Mouse (Mus musculus): ENCODE results near the gene Mrpl43. TPM values are rescaled to one million over a fixed set of nuclear protein-coding genes. Genes with fewer than 3 reads are reported as not detected.
"Not testable (repeated sequence)": the region's sequence is repeated elsewhere in the genome, so short reads cannot be mapped to it uniquely, and the experiment has no call there.

The Mrpl43 gene
- polyA plus RNA-seq, 1 experiment from 2014 or later, result 81.8 TPM

DNA sequence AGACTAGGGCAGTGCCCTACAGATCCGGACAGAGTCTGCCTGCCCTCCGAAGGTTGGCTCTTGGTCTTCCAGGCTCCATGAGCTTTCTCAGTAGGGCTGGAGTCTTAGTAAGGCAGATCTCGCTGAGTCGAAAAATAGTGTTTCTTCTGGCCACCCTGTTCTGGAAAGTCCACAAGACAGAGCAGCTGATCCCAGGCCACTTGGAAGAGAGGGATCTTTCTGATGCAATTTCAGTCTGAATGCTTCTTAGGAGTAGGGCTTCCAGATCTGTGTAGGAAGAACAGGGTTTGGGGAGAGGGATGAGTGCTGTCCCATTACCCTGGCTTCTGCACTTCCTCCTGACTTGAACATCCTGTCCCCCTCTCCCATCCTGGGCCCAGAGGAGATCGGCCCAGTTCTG lies 39.4 kb upstream of the Mrpl43 start, which contains the start of gene Pdzd7:
TSS of gene Pdzd7 (minus strand) at position 67 of the 400 bp plus-strand sequence.
- H3K9me3 ChIP-seq (ENCODE audit: control insufficient read depth, low read length), result no peaks in the 10 kb centered on the region
- H3K4me1 ChIP-seq (replicated peaks; ENCODE audit: control insufficient read depth, insufficient read depth, low read length), result peaks cover 37% of the 10 kb centered on the region
- no peak for ATAC-seq
- H3K36me3 ChIP-seq (ENCODE audit: control insufficient read depth, insufficient read depth), result peaks cover 1% of the 10 kb centered on the region; the same call in 1 of the 2 replicates
- WGBS, result 83% methylated on average over 5 of the region's 5 CpGs
- peak within 1 kb of the TSS; percentile 49 for H3K9ac ChIP-seq (replicated peaks; ENCODE audit: low read depth, low read length)
- peak within 1 kb of the TSS; percentile 10; the same call in 1 of the 2 replicates for H3K27ac ChIP-seq (ENCODE audit: low read length)
- H3K27me3 ChIP-seq (replicated peaks; ENCODE audit: control insufficient read depth, insufficient read depth, low read length), result no peaks in the 10 kb centered on the region
- peak within 1 kb of the TSS; percentile 79 for H3K4me2 ChIP-seq (ENCODE audit: low read length)
- H3K4me3 ChIP-seq (replicated peaks; ENCODE audit: low read length), result peak within 1 kb of the TSS; percentile 44

DNA sequence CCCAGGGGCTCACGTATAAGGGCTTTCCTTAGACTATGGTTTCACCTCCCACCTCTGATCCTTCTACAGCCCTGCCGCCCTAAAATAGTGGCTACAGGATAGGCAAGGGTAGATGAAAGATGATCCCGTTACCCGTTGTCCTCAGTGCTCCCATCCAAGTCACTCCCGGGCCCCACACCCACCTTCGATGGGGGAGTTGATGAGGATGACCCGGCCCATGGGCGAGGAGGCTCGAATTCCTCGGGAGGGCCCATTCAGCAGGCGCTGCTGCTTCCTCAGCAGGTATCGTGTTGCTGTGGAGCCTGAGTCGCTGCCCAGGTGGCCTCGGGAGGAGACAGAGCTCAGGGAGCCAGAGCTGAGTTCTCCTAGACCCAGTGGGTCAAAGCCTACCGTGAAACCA lies 39.0 kb upstream of the Mrpl43 start:
- Histone ChIP-seq H3K4me1 (replicated peaks; ENCODE audit: control insufficient read depth, insufficient read depth, low read length) (peaks cover 34% of the 10 kb centered on the region), H3K27me3 (replicated peaks; ENCODE audit: control insufficient read depth, insufficient read depth, low read length) (no peaks in the 10 kb centered on the region), H3K4me2 (ENCODE audit: low read length) (no peak overlapping the region), H3K36me3 (ENCODE audit: control insufficient read depth, insufficient read depth) (no peaks in the 10 kb centered on the region), H3K9ac (replicated peaks; ENCODE audit: low read depth, low read length) (no peak overlapping the region), H3K27ac (ENCODE audit: low read length) (no peak overlapping the region), H3K4me3 (replicated peaks; ENCODE audit: low read length) (no peak overlapping the region), H3K9me3 (ENCODE audit: control insufficient read depth, low read length) (no peaks in the 10 kb centered on the region)
- no peak for ATAC-seq
- WGBS, result 52% methylated on average over 15 of the region's 15 CpGs

DNA sequence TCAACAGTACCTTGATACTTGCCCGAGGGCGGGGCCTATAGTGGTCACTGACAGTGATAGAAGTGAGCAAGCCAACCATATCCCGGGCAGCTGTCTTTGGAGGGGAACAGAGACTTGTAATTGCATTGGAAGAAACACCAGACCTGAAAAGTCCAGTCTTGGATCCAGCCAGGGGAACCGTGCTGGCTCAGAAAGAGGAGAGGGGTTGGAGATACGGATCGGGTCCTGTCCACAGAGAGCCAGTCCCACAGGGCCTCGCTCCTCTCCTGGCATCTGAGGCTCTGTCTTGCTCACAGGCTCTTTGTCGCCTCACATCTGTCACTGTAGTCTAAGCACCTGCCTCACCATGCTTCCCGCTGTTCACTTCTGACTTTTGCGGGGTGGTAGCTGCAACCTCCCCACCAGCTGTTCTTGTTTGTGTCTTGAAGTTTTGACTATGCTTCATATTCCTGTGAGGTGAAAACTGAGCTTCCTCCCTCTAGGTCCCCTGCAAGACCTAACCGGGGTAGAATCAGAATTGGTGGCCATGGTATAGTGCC lies 38.2 kb upstream of the Mrpl43 start:
- Histone ChIP-seq H3K9me3 (ENCODE audit: control insufficient read depth, low read length) (no peaks in the 10 kb centered on the region), H3K4me2 (ENCODE audit: low read length) (no peak overlapping the region), H3K27ac (ENCODE audit: low read length) (no peak overlapping the region), H3K4me1 (replicated peaks; ENCODE audit: control insufficient read depth, insufficient read depth, low read length) (peaks cover 28% of the 10 kb centered on the region), H3K9ac (replicated peaks; ENCODE audit: low read depth, low read length) (no peak overlapping the region), H3K36me3 (ENCODE audit: control insufficient read depth, insufficient read depth) (no peaks in the 10 kb centered on the region), H3K27me3 (replicated peaks; ENCODE audit: control insufficient read depth, insufficient read depth, low read length) (no peaks in the 10 kb centered on the region), H3K4me3 (replicated peaks; ENCODE audit: low read length) (no peak overlapping the region)
- 68% methylated on average over 11 of the region's 11 CpGs for WGBS
- no peak for ATAC-seq

DNA sequence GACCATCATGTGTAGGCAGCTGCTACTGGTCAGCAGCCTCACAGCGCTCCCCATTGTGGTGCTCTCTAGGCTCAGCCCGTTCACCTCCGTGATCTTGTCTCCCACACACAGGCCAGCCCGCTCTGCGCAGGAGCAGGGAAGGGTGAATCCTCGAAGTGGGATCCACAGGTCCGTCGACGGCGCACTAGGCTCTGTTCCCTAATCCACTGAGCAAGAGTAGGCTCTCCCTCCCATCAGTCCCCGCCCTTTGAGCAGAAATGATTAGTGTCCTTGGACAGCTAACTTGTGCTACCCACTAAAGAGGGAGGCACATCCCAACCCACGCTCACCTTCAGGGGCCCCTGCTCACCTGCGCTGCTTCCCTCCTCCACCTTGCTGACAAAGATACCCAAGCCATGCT lies 34.0 kb upstream of the Mrpl43 start:
- no peak for ATAC-seq
- Histone ChIP-seq H3K4me3 (replicated peaks; ENCODE audit: low read length) (no peak overlapping the region), H3K36me3 (ENCODE audit: control insufficient read depth, insufficient read depth) (no peaks in the 10 kb centered on the region), H3K4me1 (replicated peaks; ENCODE audit: control insufficient read depth, insufficient read depth, low read length) (no peaks in the 10 kb centered on the region), H3K9me3 (ENCODE audit: control insufficient read depth, low read length) (no peaks in the 10 kb centered on the region), H3K27ac (ENCODE audit: low read length) (no peak overlapping the region), H3K4me2 (ENCODE audit: low read length) (no peak overlapping the region), H3K9ac (replicated peaks; ENCODE audit: low read depth, low read length) (no peak overlapping the region), H3K27me3 (replicated peaks; ENCODE audit: control insufficient read depth, insufficient read depth, low read length) (no peaks in the 10 kb centered on the region)
- WGBS, result 62% methylated on average over 13 of the region's 13 CpGs

DNA sequence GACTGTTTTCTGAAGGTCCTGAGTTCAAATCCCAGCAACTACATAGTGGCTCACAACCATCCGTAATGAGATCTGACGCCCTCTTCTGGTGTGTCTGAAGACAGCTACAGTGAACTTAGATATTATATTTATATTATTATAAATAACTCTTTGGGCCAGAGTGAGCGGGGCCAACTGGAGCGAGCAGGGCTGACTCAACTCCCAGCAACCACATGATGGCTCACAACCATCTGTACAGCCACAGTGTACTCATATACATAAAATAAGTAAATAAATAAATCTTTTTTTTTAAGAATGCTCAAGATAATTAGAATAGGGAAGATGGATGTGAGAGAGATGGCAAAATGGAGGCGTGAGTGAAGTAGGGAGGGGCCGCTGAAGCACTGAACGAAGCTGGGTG lies 32.0 kb upstream of the Mrpl43 start:
- H3K36me3 ChIP-seq (ENCODE audit: control insufficient read depth, insufficient read depth); H3K9ac ChIP-seq (replicated peaks; ENCODE audit: low read depth, low read length); H3K27me3 ChIP-seq (replicated peaks; ENCODE audit: control insufficient read depth, insufficient read depth, low read length); H3K4me1 ChIP-seq (replicated peaks; ENCODE audit: control insufficient read depth, insufficient read depth, low read length); H3K27ac ChIP-seq (ENCODE audit: low read length); H3K9me3 ChIP-seq (ENCODE audit: control insufficient read depth, low read length); ATAC-seq; H3K4me3 ChIP-seq (replicated peaks; ENCODE audit: low read length); H3K4me2 ChIP-seq (ENCODE audit: low read length): not testable (repeated sequence)
- 93% methylated on average over 7 of the region's 7 CpGs for WGBS

DNA sequence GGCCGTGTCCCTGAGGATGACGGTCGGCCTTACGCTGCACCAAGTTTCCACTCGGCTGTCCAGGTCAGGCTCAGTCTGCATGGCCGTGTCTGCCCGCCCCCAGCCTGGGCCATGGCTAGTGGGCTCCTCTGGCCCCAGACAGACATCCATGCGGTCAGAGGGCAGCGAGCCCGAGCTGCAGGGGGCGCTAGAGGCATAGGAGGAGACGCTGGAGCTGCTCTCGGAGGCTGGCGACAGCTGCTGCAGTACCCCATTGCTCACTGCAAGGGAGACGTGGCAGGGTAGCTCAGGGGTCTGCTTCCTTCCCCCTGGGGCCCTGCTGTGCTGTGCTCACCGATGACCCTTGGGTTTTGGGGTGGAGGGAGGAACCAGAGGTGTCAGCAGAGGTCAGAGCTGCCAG lies 30.6 kb upstream of the Mrpl43 start:
- Histone ChIP-seq H3K4me1 (replicated peaks; ENCODE audit: control insufficient read depth, insufficient read depth, low read length) (0 out of 2 replicates have a peak, but pooled peaks cover 2% of the 10 kb centered on the region), H3K4me3 (replicated peaks; ENCODE audit: low read length) (no peak overlapping the region), H3K4me2 (ENCODE audit: low read length) (no peak overlapping the region), H3K27me3 (replicated peaks; ENCODE audit: control insufficient read depth, insufficient read depth, low read length) (no peaks in the 10 kb centered on the region), H3K27ac (ENCODE audit: low read length) (no peak overlapping the region), H3K36me3 (ENCODE audit: control insufficient read depth, insufficient read depth) (no peaks in the 10 kb centered on the region), H3K9ac (replicated peaks; ENCODE audit: low read depth, low read length) (no peak overlapping the region), H3K9me3 (ENCODE audit: control insufficient read depth, low read length) (no peaks in the 10 kb centered on the region)
- 28% methylated on average over 16 of the region's 16 CpGs for WGBS
- ATAC-seq, result no peak

DNA sequence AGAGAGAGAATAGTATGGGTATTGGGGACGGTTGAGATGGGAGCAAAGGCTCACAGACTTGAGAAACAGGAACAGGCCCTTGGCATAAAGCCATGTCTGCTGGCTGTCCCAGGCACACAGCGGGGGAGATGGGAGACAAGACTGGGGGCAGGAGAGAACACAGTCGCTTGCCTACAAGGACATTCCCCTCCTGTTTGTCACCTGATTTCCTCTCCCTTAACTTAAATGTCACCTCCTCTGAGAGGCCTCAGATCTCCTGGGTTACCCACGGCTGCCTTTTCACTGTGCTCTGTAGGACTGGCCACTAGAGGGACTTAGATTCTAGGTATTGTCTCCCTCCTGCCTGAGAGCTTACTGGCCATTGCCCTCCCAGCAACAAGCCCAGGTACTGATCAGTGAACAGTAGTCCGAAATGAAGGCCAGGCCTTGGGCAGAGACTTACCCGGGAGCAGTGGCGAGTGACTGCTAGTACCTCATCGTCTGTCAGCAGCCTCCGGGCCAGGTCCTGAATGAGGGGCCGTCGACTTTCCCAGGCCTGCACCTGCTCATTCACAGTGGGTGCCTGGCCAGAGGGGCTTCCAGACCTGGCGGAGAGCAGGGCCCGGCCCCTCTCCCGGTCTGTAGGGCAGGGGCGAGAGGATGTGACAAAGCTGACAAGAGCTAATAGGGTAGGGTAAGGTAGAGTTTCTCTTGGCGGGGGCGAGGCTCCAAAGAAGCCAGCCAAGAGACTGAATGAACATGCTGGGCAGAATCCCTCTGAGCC lies 26.5 kb upstream of the Mrpl43 start:
- ATAC-seq, result no peak
- H3K27ac ChIP-seq (ENCODE audit: low read length), result no peak overlapping the region
- H3K4me1 ChIP-seq (replicated peaks; ENCODE audit: control insufficient read depth, insufficient read depth, low read length), result peaks cover 7% of the 10 kb centered on the region
- no peaks in the 10 kb centered on the region for H3K36me3 ChIP-seq (ENCODE audit: control insufficient read depth, insufficient read depth)
- H3K9me3 ChIP-seq (ENCODE audit: control insufficient read depth, low read length), result no peaks in the 10 kb centered on the region
- no peak overlapping the region for H3K4me2 ChIP-seq (ENCODE audit: low read length)
- no peak overlapping the region for H3K9ac ChIP-seq (replicated peaks; ENCODE audit: low read depth, low read length)
- no peak overlapping the region for H3K4me3 ChIP-seq (replicated peaks; ENCODE audit: low read length)
- H3K27me3 ChIP-seq (replicated peaks; ENCODE audit: control insufficient read depth, insufficient read depth, low read length), result no peaks in the 10 kb centered on the region
- WGBS, result 43% methylated on average over 16 of the region's 17 CpGs

DNA sequence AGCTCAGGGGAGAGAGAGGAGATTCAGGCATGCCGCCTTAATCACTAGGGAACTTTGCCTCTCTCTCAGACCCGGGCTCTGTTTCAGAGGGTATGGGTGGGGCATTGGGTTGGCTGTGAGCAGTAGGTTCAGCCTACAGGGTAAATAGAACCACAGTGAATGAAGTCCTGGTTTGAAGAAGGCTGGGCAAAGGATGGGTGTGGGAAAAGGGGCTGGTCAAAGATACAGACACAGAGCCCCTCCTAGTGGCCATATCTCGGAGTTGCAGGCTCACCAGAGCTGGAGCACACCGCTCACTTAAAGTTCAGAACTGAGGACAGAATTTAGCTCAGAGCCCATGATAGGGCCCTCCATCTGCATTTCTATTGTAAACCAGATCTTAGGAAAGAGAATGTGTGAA lies 25.5 kb upstream of the Mrpl43 start:
- Histone ChIP-seq H3K4me2 (ENCODE audit: low read length) (no peak overlapping the region), H3K9me3 (ENCODE audit: control insufficient read depth, low read length) (no peaks in the 10 kb centered on the region), H3K4me1 (replicated peaks; ENCODE audit: control insufficient read depth, insufficient read depth, low read length) (peaks cover 7% of the 10 kb centered on the region), H3K27ac (ENCODE audit: low read length) (no peak overlapping the region), H3K27me3 (replicated peaks; ENCODE audit: control insufficient read depth, insufficient read depth, low read length) (no peaks in the 10 kb centered on the region), H3K9ac (replicated peaks; ENCODE audit: low read depth, low read length) (no peak overlapping the region), H3K4me3 (replicated peaks; ENCODE audit: low read length) (no peak overlapping the region), H3K36me3 (ENCODE audit: control insufficient read depth, insufficient read depth) (peaks cover 5% of the 10 kb centered on the region; the same call in 1 of the 2 replicates)
- 21% methylated on average over 4 of the region's 4 CpGs for WGBS
- ATAC-seq, result peak; percentile 41

DNA sequence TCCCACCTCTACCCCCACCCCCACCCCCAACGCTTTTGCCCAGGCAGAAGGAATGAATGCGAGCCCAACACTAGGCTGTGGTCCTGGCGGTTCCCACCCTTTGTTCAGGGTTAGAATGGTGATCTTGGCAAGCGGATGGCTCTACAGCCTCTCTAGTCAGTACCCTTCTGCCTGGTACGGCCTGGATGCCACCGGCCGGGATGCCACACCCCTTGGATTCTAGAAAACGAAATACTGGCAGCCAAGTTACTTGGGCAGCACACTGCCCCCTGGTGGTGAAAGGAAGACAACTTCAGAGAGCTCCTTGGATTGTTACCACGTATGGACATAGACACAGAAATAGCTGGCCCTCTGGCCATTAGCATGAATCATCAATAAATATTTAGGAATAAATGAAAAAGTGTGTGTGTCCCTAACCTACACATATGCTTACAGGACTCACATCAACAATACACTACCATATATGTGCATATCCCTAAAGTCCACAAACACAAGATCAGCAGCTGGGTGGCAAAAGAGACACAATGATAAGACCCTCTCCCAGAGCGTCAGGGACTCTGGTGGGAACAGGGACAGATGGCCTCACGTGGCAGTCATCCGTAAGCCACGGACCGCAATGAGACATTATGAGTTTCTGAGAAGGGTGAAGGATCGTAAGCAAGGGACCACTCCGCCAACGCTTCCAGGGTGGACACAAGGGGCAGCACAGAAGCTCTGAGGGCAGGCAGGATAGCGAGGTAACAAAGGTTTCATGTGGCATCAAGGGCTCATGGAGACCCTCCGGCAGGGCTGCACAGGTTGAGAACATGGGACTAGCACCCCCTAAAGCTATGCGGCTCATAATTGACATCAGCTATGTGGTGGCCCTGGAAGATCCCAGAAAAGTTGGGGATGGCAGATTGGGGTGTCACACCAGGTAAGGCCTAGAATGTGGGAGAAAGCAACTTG lies 24.8 kb upstream of the Mrpl43 start:
- H3K4me1 ChIP-seq (replicated peaks; ENCODE audit: control insufficient read depth, insufficient read depth, low read length), result peaks cover 7% of the 10 kb centered on the region
- no peak overlapping the region; the same call in 1 of the 2 replicates for H3K9ac ChIP-seq (replicated peaks; ENCODE audit: low read depth, low read length)
- peak; percentile 31 for ATAC-seq
- H3K4me2 ChIP-seq (ENCODE audit: low read length), result peak overlapping the region; percentile 31
- WGBS, result 43% methylated on average over 20 of the region's 20 CpGs
- H3K36me3 ChIP-seq (ENCODE audit: control insufficient read depth, insufficient read depth), result peaks cover 10% of the 10 kb centered on the region; the same call in 1 of the 2 replicates
- no peaks in the 10 kb centered on the region for H3K9me3 ChIP-seq (ENCODE audit: control insufficient read depth, low read length)
- no peaks in the 10 kb centered on the region for H3K27me3 ChIP-seq (replicated peaks; ENCODE audit: control insufficient read depth, insufficient read depth, low read length)
- no peak overlapping the region for H3K4me3 ChIP-seq (replicated peaks; ENCODE audit: low read length)
- no peak overlapping the region for H3K27ac ChIP-seq (ENCODE audit: low read length)
